Mouse (Mus musculus): Measurements from ENCODE around the gene Plod3. TPM values are rescaled to one million over a fixed set of nuclear protein-coding genes. Genes with fewer than 3 reads are reported as not detected.

The Plod3 gene
- polyA plus RNA-seq, 1 experiment from 2014 or later: 44.7 TPM

GRCm38 (mm10) chr5:137029643-137030415 lies 43.0 kb downstream of the Plod3 start:
- Histone ChIP-seq H3K27ac (no peak overlapping the region), H3K4me1 (peaks cover 34% of the 10 kb centered on the region), H3K9me3 (replicated peaks) (no peaks in the 10 kb centered on the region), H3K4me2 (replicated peaks) (peak overlapping the region; percentile 100), H3K36me3 (0 out of 2 replicates have a peak, but pooled peaks cover 1% of the 10 kb centered on the region), H3K9ac (peak overlapping the region; percentile 41; the same call in 1 of the 2 replicates), H3K4me3 (peak overlapping the region; percentile 35), H3K27me3 (peaks cover 80% of the 10 kb centered on the region)
- peak; percentile 84 for ATAC-seq (ENCODE audit: low FRiP score)
- WGBS: under 1% methylated on average over 52 of the region's 52 CpGs

GRCm38 (mm10) chr5:137030416-137030810 lies 43.6 kb downstream of the Plod3 start:
- Histone ChIP-seq H3K4me3 (peak overlapping the region; percentile 35), H3K36me3 (0 out of 2 replicates have a peak, but pooled peaks cover 4% of the 10 kb centered on the region), H3K27ac (no peak overlapping the region), H3K4me1 (peaks cover 34% of the 10 kb centered on the region), H3K27me3 (peaks cover 80% of the 10 kb centered on the region), H3K9me3 (replicated peaks) (no peaks in the 10 kb centered on the region), H3K4me2 (replicated peaks) (peak overlapping the region; percentile 100), H3K9ac (peak overlapping the region; percentile 41; the same call in 1 of the 2 replicates)
- WGBS: 10% methylated on average over 22 of the region's 22 CpGs
- no peak for ATAC-seq (ENCODE audit: low FRiP score)

DNA sequence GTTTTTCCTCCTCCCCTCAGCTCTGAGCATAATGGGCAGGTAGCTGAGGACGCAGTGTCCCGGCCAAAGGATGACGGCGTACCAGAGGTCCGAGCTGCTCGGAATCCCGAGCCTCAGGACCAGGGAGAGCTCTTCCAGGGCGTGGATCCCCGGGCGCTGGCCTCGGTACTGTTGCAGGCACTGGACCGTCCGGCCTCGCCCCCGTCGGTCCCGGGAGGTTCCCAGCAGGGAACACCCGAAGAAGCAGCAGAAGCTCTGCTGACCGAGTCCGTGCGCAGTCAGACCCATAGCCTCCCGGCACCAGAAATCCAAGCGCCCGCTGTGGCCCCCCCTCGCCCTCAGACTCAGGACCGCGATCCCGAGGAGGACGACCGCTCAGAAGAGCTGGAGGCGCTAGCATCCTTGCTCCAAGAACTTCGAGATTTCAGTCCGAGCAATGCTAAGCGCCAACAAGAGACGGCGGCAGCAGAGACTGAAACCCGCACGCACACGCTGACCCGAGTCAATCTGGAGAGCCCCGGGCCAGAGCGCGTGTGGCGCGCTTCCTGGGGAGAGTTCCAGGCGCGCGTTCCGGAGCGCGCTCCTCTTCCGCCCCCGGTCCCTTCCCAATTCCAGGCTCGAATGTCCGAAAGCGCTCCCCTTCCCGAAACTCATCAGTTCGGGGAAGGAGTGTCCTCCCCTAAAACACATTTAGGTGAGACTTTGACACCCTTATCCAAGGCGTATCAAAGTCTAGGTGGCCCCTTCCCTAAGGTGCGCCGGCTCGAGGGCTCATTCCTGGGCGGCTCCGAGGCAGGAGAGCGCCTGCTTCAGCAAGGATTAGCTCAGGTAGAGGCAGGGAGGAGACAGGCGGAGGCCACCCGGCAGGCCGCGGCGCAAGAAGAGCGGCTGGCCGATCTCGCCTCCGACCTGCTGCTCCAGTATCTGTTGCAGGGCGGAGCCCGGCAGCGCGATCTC lies 44.5 kb downstream of the Plod3 start:
- Histone ChIP-seq H3K36me3 (peaks cover 11% of the 10 kb centered on the region), H3K4me3 (peak overlapping the region; percentile 50), H3K4me2 (replicated peaks) (peak overlapping the region; percentile 100), H3K4me1 (peaks cover 34% of the 10 kb centered on the region), H3K27me3 (peaks cover 75% of the 10 kb centered on the region), H3K27ac (no peak overlapping the region), H3K9me3 (replicated peaks) (no peaks in the 10 kb centered on the region), H3K9ac (peak overlapping the region; percentile 55)
- under 1% methylated on average over 78 of the region's 78 CpGs for WGBS
- no peak for ATAC-seq (ENCODE audit: low FRiP score)

DNA sequence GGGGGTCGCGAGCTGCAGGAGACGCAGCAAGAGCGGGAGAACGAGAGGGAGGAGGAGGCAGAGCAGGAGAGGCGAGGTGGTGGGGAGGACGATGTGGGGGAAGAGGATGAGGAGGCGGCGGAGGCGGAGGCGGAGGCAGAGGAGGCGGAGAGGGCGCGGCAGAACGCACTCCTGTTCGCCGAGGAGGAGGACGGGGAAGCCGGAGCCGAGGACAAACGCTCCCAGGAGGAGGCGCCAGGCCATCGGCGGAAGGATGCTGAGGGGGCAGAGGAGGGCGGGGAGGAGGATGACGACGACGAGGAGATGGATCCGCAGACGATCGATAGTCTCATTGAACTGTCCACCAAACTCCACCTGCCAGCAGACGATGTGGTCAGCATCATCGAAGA lies 45.2 kb downstream of the Plod3 start:
- Histone ChIP-seq H3K27me3 (peaks cover 69% of the 10 kb centered on the region), H3K4me1 (peaks cover 34% of the 10 kb centered on the region), H3K4me2 (replicated peaks) (peak overlapping the region; percentile 100), H3K4me3 (peak overlapping the region; percentile 50), H3K36me3 (peaks cover 17% of the 10 kb centered on the region), H3K27ac (0 out of 2 replicates have a peak overlapping the region, but pooled peaks have one; percentile 30), H3K9me3 (replicated peaks) (no peaks in the 10 kb centered on the region), H3K9ac (peak overlapping the region; percentile 55)
- WGBS: under 1% methylated on average over 23 of the region's 33 CpGs
- 0 out of 2 replicates have a peak, but pooled peaks have one; percentile 0 for ATAC-seq (ENCODE audit: low FRiP score)

GRCm38 (mm10) chr5:137032641-137033074 lies 45.8 kb downstream of the Plod3 start:
- Histone ChIP-seq H3K4me3 (peak overlapping the region; percentile 50), H3K9ac (peak overlapping the region; percentile 55), H3K9me3 (replicated peaks) (no peaks in the 10 kb centered on the region), H3K4me2 (replicated peaks) (peak overlapping the region; percentile 100), H3K4me1 (peaks cover 34% of the 10 kb centered on the region), H3K27ac (0 out of 2 replicates have a peak overlapping the region, but pooled peaks have one; percentile 30), H3K36me3 (peaks cover 24% of the 10 kb centered on the region), H3K27me3 (peaks cover 64% of the 10 kb centered on the region)
- ATAC-seq (ENCODE audit: low FRiP score): peak; percentile 64
- 1% methylated on average over 42 of the region's 49 CpGs for WGBS

DNA sequence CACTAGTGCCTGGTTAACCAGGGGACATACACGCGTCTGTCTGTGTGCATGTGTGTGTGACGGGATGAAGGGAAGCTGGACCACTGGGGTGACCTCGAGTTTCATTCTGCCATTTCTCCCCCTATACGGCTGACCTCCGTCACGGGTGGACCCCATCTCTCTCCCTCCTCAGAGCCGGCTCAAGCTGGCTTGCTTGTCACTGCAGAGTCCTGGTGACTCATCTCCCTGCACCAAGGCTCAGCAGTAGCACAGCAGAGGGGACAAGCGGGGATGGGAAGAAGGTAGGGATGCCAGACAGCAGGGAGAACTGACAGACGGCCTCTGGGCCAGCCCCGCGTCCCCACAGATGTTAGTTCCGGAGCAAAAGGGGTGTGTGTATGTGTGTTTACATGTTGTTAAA lies 49.4 kb downstream of the Plod3 start:
- no peak for ATAC-seq (ENCODE audit: low FRiP score)
- Histone ChIP-seq H3K4me2 (replicated peaks) (no peak overlapping the region), H3K9ac (0 out of 2 replicates have a peak overlapping the region, but pooled peaks have one; percentile 5), H3K4me3 (no peak overlapping the region), H3K36me3 (peaks cover 54% of the 10 kb centered on the region), H3K9me3 (replicated peaks) (no peaks in the 10 kb centered on the region), H3K27me3 (peaks cover 30% of the 10 kb centered on the region), H3K4me1 (peaks cover 13% of the 10 kb centered on the region), H3K27ac (no peak overlapping the region)
- 85% methylated on average over 13 of the region's 13 CpGs for WGBS

GRCm38 (mm10) chr5:137039453-137039852 lies 52.6 kb downstream of the Plod3 start:
- H3K4me1 ChIP-seq: no peaks in the 10 kb centered on the region
- no peak overlapping the region for H3K27ac ChIP-seq
- ATAC-seq (ENCODE audit: low FRiP score): no peak
- no peak overlapping the region for H3K4me3 ChIP-seq
- 95% methylated on average over 10 of the region's 10 CpGs for WGBS
- no peak overlapping the region for H3K9ac ChIP-seq
- peaks cover 74% of the 10 kb centered on the region for H3K36me3 ChIP-seq
- H3K27me3 ChIP-seq: peaks cover 13% of the 10 kb centered on the region; the same call in 1 of the 2 replicates
- H3K4me2 ChIP-seq (replicated peaks): no peak overlapping the region
- no peaks in the 10 kb centered on the region for H3K9me3 ChIP-seq (replicated peaks)

GRCm38 (mm10) chr5:137041442-137041841 lies 54.6 kb downstream of the Plod3 start:
- no peak overlapping the region for H3K4me2 ChIP-seq (replicated peaks)
- 87% methylated on average over 10 of the region's 10 CpGs for whole genome bisulfite sequencing
- no peak overlapping the region for H3K27ac ChIP-seq
- no peaks in the 10 kb centered on the region for H3K27me3 ChIP-seq
- no peak overlapping the region for H3K4me3 ChIP-seq
- peaks cover 62% of the 10 kb centered on the region for H3K36me3 ChIP-seq
- peaks cover 12% of the 10 kb centered on the region for H3K4me1 ChIP-seq
- H3K9ac ChIP-seq: no peak overlapping the region
- no peaks in the 10 kb centered on the region for H3K9me3 ChIP-seq (replicated peaks)
- no peak for ATAC-seq (ENCODE audit: low FRiP score)

DNA sequence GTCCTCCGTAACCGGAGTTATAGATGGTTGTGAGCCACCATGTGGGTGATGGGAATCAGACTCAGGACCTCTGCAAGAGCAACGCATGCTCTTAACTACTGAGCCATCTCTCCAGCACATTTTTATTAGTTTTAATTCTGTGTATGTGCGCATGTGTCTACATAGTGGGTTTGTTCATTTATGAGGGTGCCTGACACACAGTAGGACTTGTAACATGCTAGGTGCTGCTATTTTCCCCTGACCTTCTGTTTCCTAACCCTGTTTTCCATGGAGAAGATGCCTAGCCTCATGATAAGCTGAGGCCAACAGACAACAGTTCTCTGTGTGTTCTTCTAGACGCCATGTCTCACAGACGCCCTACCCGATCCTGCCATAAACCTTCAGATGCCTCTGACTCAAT lies 57.2 kb downstream of the Plod3 start:
- no peak for ATAC-seq (ENCODE audit: low FRiP score)
- Histone ChIP-seq H3K36me3 (peaks cover 37% of the 10 kb centered on the region), H3K9ac (no peak overlapping the region), H3K4me3 (no peak overlapping the region), H3K9me3 (replicated peaks) (0 out of 2 replicates have a peak, but pooled peaks cover 3% of the 10 kb centered on the region), H3K27ac (no peak overlapping the region), H3K4me1 (peaks cover 15% of the 10 kb centered on the region), H3K27me3 (no peaks in the 10 kb centered on the region), H3K4me2 (replicated peaks) (no peak overlapping the region)
- 95% methylated on average over 7 of the region's 7 CpGs for WGBS

DNA sequence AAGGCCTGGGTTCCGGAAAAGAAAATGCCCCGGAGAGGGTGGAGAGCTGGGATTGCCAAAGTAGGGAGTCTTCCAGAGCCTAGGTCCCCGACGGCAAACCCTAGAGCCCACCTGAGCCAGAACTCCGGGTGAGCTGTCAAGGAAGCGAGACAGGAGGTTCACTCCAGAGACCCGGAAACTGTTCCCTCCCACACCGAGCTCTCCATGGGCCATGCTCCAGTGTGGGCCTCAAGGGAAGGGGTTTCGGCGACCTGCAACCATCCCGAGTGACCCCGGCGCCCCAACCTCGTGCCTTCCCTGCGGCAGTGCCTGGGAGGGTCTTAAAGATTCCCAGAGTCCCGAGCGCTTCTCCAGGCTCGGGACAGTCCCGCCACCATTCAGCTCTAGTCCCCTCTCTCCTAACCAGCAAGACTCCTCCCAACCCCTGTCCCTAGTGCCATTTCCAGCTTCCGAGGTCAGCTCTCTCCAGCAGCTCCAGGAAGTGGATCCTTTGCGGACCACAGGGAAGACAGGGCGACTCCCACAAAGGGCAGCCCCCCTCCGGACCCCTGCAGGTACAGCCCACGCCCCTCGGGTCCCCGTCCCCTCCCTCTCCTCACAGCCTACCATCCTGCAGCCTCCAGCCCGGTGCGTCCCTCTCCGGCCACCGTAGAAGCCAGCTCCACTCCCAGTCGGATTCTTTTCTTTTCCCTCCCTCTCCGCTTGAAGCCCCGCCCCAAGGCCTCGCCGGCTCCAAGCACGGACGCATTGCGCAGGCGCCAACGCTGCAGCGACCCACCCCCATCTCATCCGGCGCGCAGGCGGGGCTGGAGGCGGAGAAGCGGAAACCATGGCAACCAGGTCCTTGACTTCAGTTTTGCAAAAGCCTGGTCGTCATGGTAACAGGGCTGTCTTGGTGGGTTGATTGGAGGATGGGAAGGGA lies 58.8 kb downstream of the Plod3 start, which contains the start of gene Ap1s1:
Gene Ap1s1 (minus strand): TSS at position 734 of the 922 bp plus-strand sequence.
- H3K9me3 ChIP-seq (replicated peaks): 0 out of 2 replicates have a peak, but pooled peaks cover 3% of the 10 kb centered on the region
- H3K4me2 ChIP-seq (replicated peaks): peak within 1 kb of the TSS; percentile 91
- peaks cover 15% of the 10 kb centered on the region for H3K4me1 ChIP-seq
- no peaks in the 10 kb centered on the region for H3K27me3 ChIP-seq
- H3K27ac ChIP-seq: peak within 1 kb of the TSS; percentile 83
- peak within 1 kb of the TSS; percentile 87 for H3K9ac ChIP-seq
- peak; percentile 91 for ATAC-seq (ENCODE audit: low FRiP score)
- WGBS: under 1% methylated on average over 48 of the region's 48 CpGs
- H3K4me3 ChIP-seq: peak within 1 kb of the TSS; percentile 58
- peaks cover 23% of the 10 kb centered on the region for H3K36me3 ChIP-seq
